Mouse (Mus musculus) R1 (cell line): ENCODE results near the gene Abcb10.
A peak's percentile ranks its signal among the peaks of the same experiment; 100 is the strongest.
"Not testable (repeated sequence)": the region's sequence is repeated elsewhere in the genome, so short reads cannot be mapped to it uniquely, and the experiment has no call there.

Experiments
- DNase-seq: peaks from one replicate; pipeline ENCODE4 v3.0.0-alpha.2; 2018; ENCODE audit warnings: low read depth, low spot score

The Abcb10 gene

DNA sequence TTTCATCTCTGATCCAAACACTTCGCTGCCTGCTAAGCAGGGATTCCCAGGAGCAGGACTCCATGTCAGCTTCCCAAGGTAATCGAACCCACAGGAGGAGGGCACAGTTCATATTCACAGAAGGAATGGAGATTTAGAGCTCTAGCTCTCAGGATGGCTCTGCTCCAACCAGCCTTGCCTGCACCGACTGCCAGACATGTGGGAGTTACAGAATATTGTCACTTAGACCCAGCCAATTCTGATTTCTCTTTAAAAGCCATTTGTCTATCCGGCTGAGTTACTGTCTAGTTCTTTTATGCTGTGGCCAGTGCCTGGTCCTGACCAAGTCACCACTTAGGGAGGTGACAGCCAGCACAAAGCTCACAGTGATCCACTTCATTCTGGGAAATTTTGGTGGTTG is 1.2 kb downstream of the Abcb10 start:
- no peak for DNase-seq

GRCm38 (mm10) chr8:123980239-123980638 is 2.7 kb downstream of the Abcb10 start:
- no peak for DNase-seq

GRCm38 (mm10) chr8:123978926-123979325 is 4.0 kb downstream of the Abcb10 start:
- no peak for DNase-seq

- DNase-seq = peak; percentile 41
Measured at GRCm38 (mm10) chr8:123978166-123978838, 4.6 kb downstream of the Abcb10 start.

DNA sequence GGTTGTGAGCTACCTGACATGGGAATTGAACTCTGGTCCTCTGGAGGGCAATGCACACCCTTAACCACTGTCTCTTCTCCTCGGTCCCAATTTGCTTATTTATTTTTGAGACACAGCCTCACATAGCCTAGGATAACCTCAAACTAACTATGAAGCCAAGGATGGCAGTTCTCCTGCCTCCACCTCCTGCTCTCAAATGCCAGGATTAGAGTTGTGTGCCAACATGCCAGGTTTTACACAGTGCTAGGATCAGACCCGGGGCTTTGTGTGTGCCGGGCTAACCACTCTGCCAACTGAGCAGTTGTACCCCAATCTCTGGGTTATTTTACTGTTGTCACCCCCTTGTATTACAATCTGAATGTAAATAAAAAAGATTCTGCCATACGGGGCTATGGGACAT is 5.4 kb downstream of the Abcb10 start:
- no peak for DNase-seq

DNA sequence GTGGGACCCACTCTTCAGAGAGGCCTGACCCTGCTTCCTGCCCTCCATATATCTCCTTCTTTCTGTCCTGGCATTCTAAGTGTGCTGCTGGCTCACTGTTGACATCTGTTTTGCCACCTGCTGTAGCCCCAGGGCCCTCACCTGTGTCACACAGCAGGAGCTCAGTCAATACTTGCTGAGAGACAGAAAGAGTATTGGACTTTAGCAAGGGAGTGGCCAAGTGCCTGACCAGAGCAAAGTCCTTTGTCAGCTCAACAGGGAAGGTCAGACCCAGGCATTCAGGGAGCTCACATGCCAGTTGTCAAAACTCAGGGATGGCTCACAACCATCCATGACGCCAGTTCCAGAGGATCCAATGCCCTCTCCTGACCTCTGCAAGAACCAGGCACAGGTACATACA is 9.4 kb downstream of the Abcb10 start:
- DNase-seq = no peak

DNA sequence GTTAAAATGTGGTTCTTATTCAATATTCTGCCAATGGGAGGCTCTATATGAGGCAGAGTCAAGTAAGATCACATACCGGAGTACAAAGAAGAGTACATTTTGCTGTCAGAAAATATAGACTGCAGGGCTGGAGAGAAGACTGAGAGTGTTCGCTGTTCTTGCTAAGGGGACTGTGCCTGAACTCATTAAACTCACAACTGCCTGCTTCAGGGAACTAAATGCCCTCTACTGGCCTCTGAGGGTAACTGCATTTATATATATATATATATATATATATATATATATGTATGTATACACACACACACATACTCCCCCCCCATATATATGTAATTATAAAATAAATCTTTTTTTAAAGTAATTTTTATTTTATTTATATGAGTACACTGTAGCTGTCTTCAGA is 16.0 kb downstream of the Abcb10 start:
- peak; percentile 42 for DNase-seq

- DNase-seq = peak; percentile 33
Measured at GRCm38 (mm10) chr8:123961371-123961770, 21.6 kb downstream of the Abcb10 start.

DNA sequence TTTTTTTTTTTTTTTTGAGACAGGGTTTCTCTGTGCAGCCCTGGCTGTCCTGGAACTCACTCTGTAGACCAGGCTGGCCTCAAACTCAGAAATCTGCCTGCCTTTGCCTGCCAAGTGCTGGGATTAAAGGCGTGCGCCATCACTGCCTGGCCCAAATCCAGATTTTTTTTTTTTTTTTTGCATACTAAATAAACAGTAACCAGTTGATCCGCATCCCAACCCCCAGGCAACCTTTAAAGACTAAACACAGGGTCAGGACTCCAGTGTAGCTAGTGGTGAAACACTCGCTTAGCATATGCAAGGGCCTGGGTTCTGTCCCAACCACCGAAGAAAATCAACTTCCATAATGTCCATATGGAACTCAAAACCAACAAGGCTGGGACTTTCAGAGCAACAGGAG is 22.4 kb downstream of the Abcb10 start:
- not testable (repeated sequence) for DNase-seq

DNA sequence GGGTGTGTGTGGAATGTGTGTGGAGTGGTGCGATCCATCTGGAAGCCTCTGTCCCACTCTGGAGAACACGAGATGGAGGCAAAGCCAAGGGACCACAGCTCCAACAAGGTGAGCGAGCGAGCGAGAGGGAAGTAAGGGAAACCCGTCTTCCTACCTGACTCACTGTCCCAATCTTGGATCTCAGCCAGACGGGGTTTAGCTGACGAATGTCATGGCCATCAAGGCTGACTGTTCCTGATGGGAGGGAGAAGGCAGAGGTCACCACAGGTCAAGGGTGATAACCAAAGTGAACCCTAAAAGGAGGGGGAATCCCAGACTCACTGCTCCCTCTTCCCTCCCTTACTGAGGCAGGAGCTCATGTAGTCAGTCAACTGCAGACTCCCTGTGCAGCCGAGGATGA is 22.9 kb downstream of the Abcb10 start:
- DNase-seq = no peak

DNA sequence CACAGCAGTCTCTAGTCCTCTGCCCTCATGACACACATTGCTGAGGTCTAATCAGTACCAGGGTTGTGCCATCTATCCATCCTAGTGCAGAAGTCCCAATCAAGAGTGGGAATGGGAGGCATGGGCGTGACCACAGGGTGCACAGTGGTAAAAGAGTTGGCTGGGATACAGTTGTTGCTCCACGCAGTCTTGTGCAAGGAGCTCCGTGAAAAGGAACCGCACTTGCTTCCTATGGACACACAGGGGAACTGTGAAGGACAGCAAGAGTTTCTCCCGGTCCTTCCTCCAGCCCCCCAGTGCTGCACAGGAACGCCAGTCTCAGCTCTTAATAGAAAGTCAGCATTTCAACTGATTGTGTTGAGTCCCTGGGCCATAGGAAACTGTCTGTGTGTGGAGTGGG is 23.4 kb downstream of the Abcb10 start:
- DNase-seq = no peak

GRCm38 (mm10) chr8:123958130-123958529 is 24.8 kb downstream of the Abcb10 start:
- DNase-seq = no peak

GRCm38 (mm10) chr8:123954246-123954645 is 28.7 kb downstream of the Abcb10 start:
- DNase-seq = no peak

GRCm38 (mm10) chr8:123953686-123954085 is 29.2 kb downstream of the Abcb10 start:
- DNase-seq = no peak

DNA sequence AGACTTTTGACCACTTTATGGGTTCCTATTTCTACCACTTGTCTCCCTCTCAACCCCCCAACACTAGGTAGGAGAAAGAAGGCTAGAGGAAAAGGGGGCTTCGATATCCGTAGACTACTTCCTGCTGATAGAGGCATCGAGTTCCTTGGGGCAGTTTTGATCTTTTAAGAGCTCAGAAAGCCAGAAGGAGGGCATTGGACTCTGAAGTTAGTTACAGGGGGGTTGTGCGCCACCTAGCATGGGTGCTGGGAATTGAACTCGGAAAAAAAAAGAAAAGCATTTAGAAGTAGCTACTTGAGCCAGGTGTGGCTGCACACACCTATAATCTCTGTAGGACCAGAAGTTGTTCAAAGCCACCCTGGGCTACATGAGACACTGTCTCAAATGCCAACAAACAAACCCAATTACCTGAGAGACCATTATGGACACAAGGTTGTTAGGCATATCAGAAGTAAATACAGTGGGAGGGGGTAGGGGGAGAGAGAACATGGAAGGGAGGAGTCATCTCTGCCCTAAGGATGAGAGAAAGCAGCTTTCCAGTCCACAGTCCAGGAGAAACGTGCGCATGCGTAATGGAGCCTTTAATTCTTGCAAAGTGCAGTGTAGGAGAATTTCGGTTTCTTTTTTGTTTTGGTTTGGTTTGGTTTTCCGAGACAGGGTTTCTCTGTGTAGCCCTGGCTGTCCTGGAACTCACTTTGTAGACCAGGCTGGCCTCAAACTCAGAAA is 32.7 kb downstream of the Abcb10 start:
- peak; percentile 85 for DNase-seq

DNA sequence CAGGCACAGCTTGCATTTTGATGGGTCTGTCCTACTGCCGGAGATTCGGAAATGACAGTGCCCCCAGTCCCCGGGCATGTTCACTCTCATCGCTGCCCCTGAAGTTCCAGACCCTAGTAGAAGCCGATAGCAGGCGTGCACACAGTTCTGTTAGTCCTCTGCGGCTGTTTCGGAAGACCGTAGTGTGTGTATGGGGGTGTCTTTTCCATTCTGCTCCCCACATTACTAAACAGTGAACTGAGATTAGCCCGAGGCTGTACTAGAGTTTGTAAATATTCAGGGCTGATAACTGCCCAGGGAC is 33.3 kb downstream of the Abcb10 start:
- DNase-seq = no peak

- peak; percentile 99 for DNase-seq
Measured at GRCm38 (mm10) chr8:123948942-123949685, 33.8 kb downstream of the Abcb10 start, which contains the start of gene Nup133. Nup133 (minus strand) TSS chr8:123949265.

DNA sequence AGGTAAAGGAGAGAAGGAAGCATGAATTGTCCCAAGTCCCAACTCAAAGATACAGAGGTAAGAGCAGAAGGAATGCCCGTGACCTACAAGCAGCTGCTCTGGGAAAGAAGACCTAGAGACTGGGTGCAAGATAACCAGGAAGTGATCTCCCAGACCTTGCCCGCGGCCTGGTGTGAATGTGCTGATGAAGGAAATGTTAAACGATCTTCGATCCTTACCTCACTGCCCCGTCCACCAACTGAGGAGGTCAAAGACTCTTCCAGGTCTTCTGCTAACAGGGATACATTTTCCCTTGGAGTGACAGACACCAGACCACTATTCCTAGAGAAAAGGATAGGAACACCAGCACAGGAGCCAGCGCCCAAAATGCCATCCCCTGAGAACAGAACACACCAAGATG is 53.9 kb downstream of the Abcb10 start:
- DNase-seq = no peak

DNA sequence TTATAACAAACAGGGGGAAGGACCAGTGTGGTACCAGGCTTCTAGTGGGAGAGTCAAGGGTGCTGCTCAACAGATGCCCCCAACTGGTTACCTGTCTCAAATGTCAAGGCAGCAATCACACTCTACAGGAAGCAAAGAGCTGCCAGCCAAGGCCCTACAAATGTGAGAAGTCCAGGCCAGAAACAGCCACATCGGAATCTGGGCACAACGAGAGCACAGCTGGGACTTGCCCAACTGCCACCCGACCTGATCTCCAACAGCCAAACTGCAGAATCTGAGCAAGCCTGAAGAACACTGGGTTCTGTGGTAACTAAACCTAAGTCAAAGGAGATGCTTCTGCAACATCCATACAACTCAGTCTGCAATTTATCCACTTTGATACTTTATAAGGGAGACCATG is 57.3 kb downstream of the Abcb10 start:
- no peak for DNase-seq

DNA sequence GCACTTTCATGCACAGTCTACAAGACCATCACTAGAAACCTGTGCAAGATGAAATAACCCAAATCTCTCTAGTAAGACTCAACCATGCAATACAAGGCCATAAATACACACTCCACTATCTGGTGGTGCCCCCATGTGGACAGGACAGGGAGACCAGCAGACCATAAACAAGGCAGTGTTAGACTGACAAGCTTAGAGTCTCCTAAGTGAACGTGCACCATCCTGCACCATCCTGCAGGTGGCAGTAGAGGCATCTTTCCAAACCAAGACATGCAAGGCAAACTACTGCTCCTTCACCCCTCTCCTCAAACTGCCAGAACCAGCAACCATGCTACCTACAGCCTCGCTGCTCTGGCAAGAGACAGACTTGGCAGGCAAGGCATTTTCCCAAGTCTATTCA is 58.2 kb downstream of the Abcb10 start:
- DNase-seq = peak; percentile 94

GRCm38 (mm10) chr8:123914635-123915034 is 68.3 kb downstream of the Abcb10 start:
- DNase-seq = no peak

DNA sequence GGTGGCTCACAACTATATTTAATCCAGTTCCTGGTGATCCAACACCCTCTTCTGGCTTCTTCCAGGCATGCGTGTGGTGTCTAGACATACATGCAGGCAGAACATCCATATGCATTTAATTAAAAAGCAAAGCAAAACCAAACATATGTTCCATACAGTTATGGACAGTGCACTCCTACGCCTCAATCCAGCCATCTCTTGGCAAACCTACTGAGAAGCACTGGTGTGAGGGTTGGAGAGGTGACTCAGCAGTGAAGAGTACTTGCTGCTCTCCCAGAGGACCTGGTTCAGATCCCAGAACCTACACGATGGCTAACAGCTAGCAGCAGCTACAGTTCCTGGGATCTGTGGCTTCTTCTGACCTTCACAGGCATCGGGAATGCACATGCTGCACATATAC is 70.7 kb downstream of the Abcb10 start:
- no peak for DNase-seq

DNA sequence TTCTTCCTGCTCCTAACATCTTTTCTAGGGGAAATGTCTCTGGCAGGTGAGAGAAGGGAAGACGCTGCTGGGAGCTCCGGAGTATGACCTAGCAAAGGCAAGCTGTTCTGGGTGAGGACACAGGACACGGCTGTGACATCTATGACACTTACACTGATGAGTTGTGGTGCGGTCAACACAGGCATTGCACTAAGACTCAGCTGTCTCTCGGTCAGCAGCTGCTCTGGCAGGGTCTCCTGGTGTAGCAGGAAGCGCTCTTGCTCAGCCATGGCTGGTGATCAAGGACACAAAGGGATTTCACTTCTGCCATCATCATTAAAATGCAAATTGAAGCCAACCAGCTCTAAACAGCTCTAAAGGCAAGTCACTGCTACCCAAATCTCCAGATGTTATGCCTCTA is 75.3 kb downstream of the Abcb10 start:
- no peak for DNase-seq
